14 mouse cellular contexts compared by ENCODE assay signal in the genomic region with DNA sequence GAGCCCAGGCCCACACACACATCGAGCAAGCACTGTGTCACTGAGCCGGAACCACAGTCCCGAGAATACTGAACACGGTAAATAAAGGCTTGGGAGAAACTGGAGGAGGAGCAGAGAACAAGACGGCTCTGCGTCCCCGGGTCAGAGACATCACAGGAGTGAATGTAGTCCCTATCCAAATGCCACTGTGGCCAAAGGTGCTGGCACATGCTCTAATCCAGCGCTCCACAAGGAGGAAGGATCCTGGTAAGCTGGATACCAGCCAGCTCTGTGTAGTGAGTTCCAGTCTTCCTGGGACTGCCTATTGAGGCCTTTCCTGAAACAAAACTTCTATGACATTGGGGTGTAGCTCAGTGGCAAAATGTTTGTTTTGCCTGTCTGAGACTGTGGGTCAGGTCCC.
"Had no signal": no experiment of that assay in that cellular context is flagged by ENCODE, and none has a peak within 500 bp of the region (broad histone marks: within the 10 kb centered on the region; RNA-seq: fewer than 3 reads in every experiment).

No protein-coding gene starts in this region.

- H3K4me2 ChIP-seq: liver, embryonic 11.5 days; liver, embryonic 15.5 days; midbrain, embryonic 13.5 days; neural tube, embryonic 15.5 days had no signal

- ATAC-seq: inflammation-experienced regulatory T-cells, adult 6 months; intestine, postnatal 0 days; lung, postnatal 0 days; midbrain, embryonic 13.5 days had no signal

- H3K9ac ChIP-seq: liver, embryonic 15.5 days; midbrain, embryonic 13.5 days; neural tube, embryonic 15.5 days had no signal

- H3K4me3 ChIP-seq: left cerebral cortex, adult 2 months; liver, embryonic 15.5 days; midbrain, embryonic 13.5 days; myocyte; neural tube, embryonic 15.5 days had no signal

- H3K27ac ChIP-seq: left cerebral cortex, adult 2 months; liver, embryonic 15.5 days; midbrain, embryonic 13.5 days; neural tube, embryonic 15.5 days had no signal

- H3K9me3 ChIP-seq: liver, embryonic 15.5 days; midbrain, embryonic 13.5 days; neural tube, embryonic 15.5 days had no signal

- H3K4me1 ChIP-seq: midbrain, embryonic 13.5 days; neural tube, embryonic 15.5 days had no signal

- H3K27me3 ChIP-seq: liver, embryonic 15.5 days; midbrain, embryonic 13.5 days; neural tube, embryonic 15.5 days had no signal

- DNase-seq: lung, adult 2 months; lung, postnatal 36 days; right cerebral cortex, adult 18-20 months; right cerebral cortex, postnatal 25 days; thymus, postnatal 4 days had no signal
